Mouse (Mus musculus): ENCODE data around the gene Vsnl1. TPM values are rescaled to one million over a fixed set of nuclear protein-coding genes. Genes with fewer than 3 reads are reported as not detected.

The Vsnl1 gene
- polyA plus RNA-seq, 1 experiment: not detected

GRCm38 (mm10) chr12:11313840-11314239 is 122.6 kb downstream of the Vsnl1 start:
- TF ChIP-seq GATA1 (IDR thresholded peaks at IDR 0.05; ENCODE audit: low read length) (no peak), TAL1 (IDR thresholded peaks at IDR 0.05; ENCODE audit: low read length) (no peak)
- H3K36me3 ChIP-seq (ENCODE audit: control insufficient read depth): peaks cover 88% of the 10 kb centered on the region
- H3K4me1 ChIP-seq (ENCODE audit: control insufficient read depth): no peaks in the 10 kb centered on the region
- no peaks in the 10 kb centered on the region for H3K27me3 ChIP-seq (ENCODE audit: control insufficient read depth)
- no peaks in the 10 kb centered on the region for H3K9me3 ChIP-seq (ENCODE audit: control insufficient read depth, low read length)
- H3K4me3 ChIP-seq (replicated peaks): no peak overlapping the region

GRCm38 (mm10) chr12:11311106-11311505 is 125.3 kb downstream of the Vsnl1 start:
- H3K4me3 ChIP-seq (replicated peaks): no peak overlapping the region
- H3K4me1 ChIP-seq (ENCODE audit: control insufficient read depth): no peaks in the 10 kb centered on the region
- H3K27me3 ChIP-seq (ENCODE audit: control insufficient read depth): no peaks in the 10 kb centered on the region
- TF ChIP-seq GATA1 (IDR thresholded peaks at IDR 0.05; ENCODE audit: low read length): no peak
- no peak for TF ChIP-seq TAL1 (IDR thresholded peaks at IDR 0.05; ENCODE audit: low read length)
- H3K36me3 ChIP-seq (ENCODE audit: control insufficient read depth): peaks cover 90% of the 10 kb centered on the region
- no peaks in the 10 kb centered on the region for H3K9me3 ChIP-seq (ENCODE audit: control insufficient read depth, low read length)

GRCm38 (mm10) chr12:11306753-11307645 is 129.4 kb downstream of the Vsnl1 start:
- no peak overlapping the region for H3K4me3 ChIP-seq (replicated peaks)
- peaks cover 93% of the 10 kb centered on the region for H3K36me3 ChIP-seq (ENCODE audit: control insufficient read depth)
- no peaks in the 10 kb centered on the region for H3K9me3 ChIP-seq (ENCODE audit: control insufficient read depth, low read length)
- TF ChIP-seq GATA1 (IDR thresholded peaks at IDR 0.05; ENCODE audit: low read length) (no peak), TAL1 (IDR thresholded peaks at IDR 0.05; ENCODE audit: low read length) (no peak)
- H3K4me1 ChIP-seq (ENCODE audit: control insufficient read depth): no peaks in the 10 kb centered on the region
- H3K27me3 ChIP-seq (ENCODE audit: control insufficient read depth): no peaks in the 10 kb centered on the region

GRCm38 (mm10) chr12:11300858-11301257 is 135.6 kb downstream of the Vsnl1 start:
- no peak for TF ChIP-seq TAL1 (IDR thresholded peaks at IDR 0.05; ENCODE audit: low read length)
- TF ChIP-seq GATA1 (IDR thresholded peaks at IDR 0.05; ENCODE audit: low read length): no peak
- no peaks in the 10 kb centered on the region for H3K9me3 ChIP-seq (ENCODE audit: control insufficient read depth, low read length)
- no peaks in the 10 kb centered on the region for H3K4me1 ChIP-seq (ENCODE audit: control insufficient read depth)
- no peak overlapping the region for H3K4me3 ChIP-seq (replicated peaks)
- peaks cover 94% of the 10 kb centered on the region for H3K36me3 ChIP-seq (ENCODE audit: control insufficient read depth)
- no peaks in the 10 kb centered on the region for H3K27me3 ChIP-seq (ENCODE audit: control insufficient read depth)

GRCm38 (mm10) chr12:11286382-11286781 is 150.0 kb downstream of the Vsnl1 start:
- Histone ChIP-seq H3K27me3 (ENCODE audit: control insufficient read depth) (no peaks in the 10 kb centered on the region), H3K9me3 (ENCODE audit: control insufficient read depth, low read length) (no peaks in the 10 kb centered on the region), H3K4me1 (ENCODE audit: control insufficient read depth) (no peaks in the 10 kb centered on the region), H3K4me3 (replicated peaks) (no peak overlapping the region), H3K36me3 (ENCODE audit: control insufficient read depth) (peaks cover 97% of the 10 kb centered on the region)
- TF ChIP-seq GATA1 (IDR thresholded peaks at IDR 0.05; ENCODE audit: low read length) (no peak), TAL1 (IDR thresholded peaks at IDR 0.05; ENCODE audit: low read length) (no peak)

- Histone ChIP-seq H3K4me1 (ENCODE audit: control insufficient read depth) (no peaks in the 10 kb centered on the region), H3K27me3 (ENCODE audit: control insufficient read depth) (no peaks in the 10 kb centered on the region), H3K36me3 (ENCODE audit: control insufficient read depth) (peaks cover 95% of the 10 kb centered on the region), H3K9me3 (ENCODE audit: control insufficient read depth, low read length) (no peaks in the 10 kb centered on the region), H3K4me3 (replicated peaks) (no peak overlapping the region)
- TF ChIP-seq GATA1 (IDR thresholded peaks at IDR 0.05; ENCODE audit: low read length): no peak
- TF ChIP-seq TAL1 (IDR thresholded peaks at IDR 0.05; ENCODE audit: low read length): no peak
These were observed 154.8 kb downstream of the Vsnl1 start for GRCm38 (mm10) chr12:11281584-11281983.

- Histone ChIP-seq H3K36me3 (ENCODE audit: control insufficient read depth) (peaks cover 91% of the 10 kb centered on the region), H3K4me1 (ENCODE audit: control insufficient read depth) (no peaks in the 10 kb centered on the region), H3K4me3 (replicated peaks) (no peak overlapping the region), H3K9me3 (ENCODE audit: control insufficient read depth, low read length) (no peaks in the 10 kb centered on the region), H3K27me3 (ENCODE audit: control insufficient read depth) (no peaks in the 10 kb centered on the region)
- TF ChIP-seq TAL1 (IDR thresholded peaks at IDR 0.05; ENCODE audit: low read length) (no peak), GATA1 (IDR thresholded peaks at IDR 0.05; ENCODE audit: low read length) (no peak)
These were observed 156.5 kb downstream of the Vsnl1 start for GRCm38 (mm10) chr12:11279886-11280285.

GRCm38 (mm10) chr12:11277207-11277606 is 159.2 kb downstream of the Vsnl1 start:
- Histone ChIP-seq H3K36me3 (ENCODE audit: control insufficient read depth) (peaks cover 92% of the 10 kb centered on the region), H3K4me1 (ENCODE audit: control insufficient read depth) (no peaks in the 10 kb centered on the region)
- TF ChIP-seq TAL1 (IDR thresholded peaks at IDR 0.05; ENCODE audit: low read length) (no peak), GATA1 (IDR thresholded peaks at IDR 0.05; ENCODE audit: low read length) (no peak)

GRCm38 (mm10) chr12:11276632-11277031 is 159.8 kb downstream of the Vsnl1 start:
- no peaks in the 10 kb centered on the region for H3K4me1 ChIP-seq (ENCODE audit: control insufficient read depth)
- H3K27me3 ChIP-seq (ENCODE audit: control insufficient read depth): no peaks in the 10 kb centered on the region
- H3K4me3 ChIP-seq (replicated peaks): no peak overlapping the region
- no peaks in the 10 kb centered on the region for H3K9me3 ChIP-seq (ENCODE audit: control insufficient read depth, low read length)
- TF ChIP-seq GATA1 (IDR thresholded peaks at IDR 0.05; ENCODE audit: low read length) (no peak), TAL1 (IDR thresholded peaks at IDR 0.05; ENCODE audit: low read length) (no peak)
- H3K36me3 ChIP-seq (ENCODE audit: control insufficient read depth): peaks cover 92% of the 10 kb centered on the region

More at GRCm38 (mm10) chr12:11277207-11277606, 159.2 kb downstream of the Vsnl1 start:
- Histone ChIP-seq H3K27me3 (ENCODE audit: control insufficient read depth) (no peaks in the 10 kb centered on the region), H3K9me3 (ENCODE audit: control insufficient read depth, low read length) (no peaks in the 10 kb centered on the region), H3K4me3 (replicated peaks) (no peak overlapping the region)

Other genes starting within 250 kb of the Vsnl1 start
- gene Msgn1, start 227.6 kb downstream of the Vsnl1 start, polyA plus RNA-seq (2012): not detected in 2 replicates
- gene Gen1, start 170.8 kb downstream of the Vsnl1 start, polyA plus RNA-seq (2012): 0.87 and 1.1 TPM in 2 replicates
- 3.6 and 4.8 TPM in 2 replicates for gene Smc6, start 170.7 kb downstream of the Vsnl1 start, polyA plus RNA-seq (2012)
- gene Rad51ap2, start 19.5 kb upstream of the Vsnl1 start, polyA plus RNA-seq (2012): not detected in 2 replicates